Mouse (Mus musculus) embryonic fibroblast, embryonic 13.5 days (primary cell): ENCODE measurements at regions not wholly inside any gene's neighbourhood (a gene's known extent, or its start where the extent isn't known, plus 50 kb on each side); places are given as distances from the start of the nearest gene placed in this dataset.

Experiments
- CTCF ChIP-seq: IDR thresholded peaks from 2 replicates; pipeline ENCODE4 v1.5.1; 2011; ENCODE audit warnings: mild to moderate bottlenecking, control low read depth, low read length, moderate library complexity, borderline replicate concordance; ENCODE audit not compliant: insufficient read depth
- POLR2A ChIP-seq: IDR thresholded peaks from 2 replicates; pipeline ENCODE4 v1.6.1; 2011; ENCODE audit warnings: low read depth, mild to moderate bottlenecking, control low read depth, low read length, moderate library complexity

- no peak for TF ChIP-seq POLR2A
- no peak for TF ChIP-seq CTCF
Measured at GRCm38 (mm10) chr1:57096740-57097139, 118.3 kb upstream of the Satb2 start.
